Mouse (Mus musculus): ENCODE results near the gene Lin28b.

DNA sequence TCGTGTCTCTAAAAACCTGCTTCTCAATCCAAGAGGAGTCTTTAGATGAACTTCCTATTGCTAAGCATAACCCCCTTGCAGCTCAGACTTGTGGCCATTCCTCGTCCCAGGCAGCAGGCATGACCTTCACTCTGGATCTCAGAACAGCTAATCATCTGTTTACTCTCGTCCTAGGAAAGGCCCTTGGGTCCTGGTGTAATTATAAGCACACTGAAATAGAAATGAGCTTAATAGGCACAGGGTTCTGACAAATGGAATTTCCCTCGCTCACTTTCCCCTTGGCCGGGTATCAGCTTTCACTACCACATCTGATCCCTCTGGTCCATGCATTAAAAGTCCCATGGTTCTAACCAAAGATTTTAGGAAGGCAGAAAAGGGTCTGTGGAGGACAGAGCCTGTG lies 122.8 kb downstream of the Lin28b start:
- TF ChIP-seq CTCF (IDR thresholded peaks at IDR 0.05; ENCODE audit: extremely low read depth, insufficient read depth, insufficient read length, insufficient replicate concordance) = no peak
- no peak for TF ChIP-seq POLR2A (IDR thresholded peaks at IDR 0.05; ENCODE audit: low read depth, low read length)
